Mouse (Mus musculus) olfactory bulb, adult 2 months (tissue): ENCODE measurements around the gene Rpain.

Experiments used
- CTCF ChIP-seq: fragments of 200-500 bp; IDR thresholded peaks from 2 replicates; pipeline ENCODE4 v1.5.1; 2012; ENCODE audit warnings: low read depth, mild to moderate bottlenecking, low read length, moderate library complexity; ENCODE audit not compliant: insufficient read depth
- POLR2A ChIP-seq: fragments of 200-500 bp; IDR thresholded peaks from 2 replicates; pipeline ENCODE4 v1.6.1; 2012; ENCODE audit warnings: mild to moderate bottlenecking, low read depth, low read length, moderate library complexity; ENCODE audit not compliant: insufficient read depth

- TF ChIP-seq POLR2A (no peak), CTCF (no peak)
Measured at GRCm38 (mm10) chr11:70931461-70931860, 38.6 kb upstream of the Rpain start.
